Mouse (Mus musculus) adrenal gland, adult 18-20 months (tissue): ENCODE measurements around the gene Scand1. TPM values are rescaled to one million over a fixed set of nuclear protein-coding genes. Genes with fewer than 3 reads are reported as not detected.
A peak's percentile ranks its signal among the peaks of the same experiment; 100 is the strongest.

Source experiments
- DNase-seq, 2 experiments: peaks; one replicate each; pipeline ENCODE4 v3.0.0; 2021 to 2022; ENCODE audit warnings: low spot score in 2 of 2
- total RNA-seq, 2 experiments: library from RNA; stranded (reverse); gene quantifications; 1 replicate in 1 of 2; 2 replicates in 1 of 2; pipeline ENCODE4 v1.2.3; 2021

Scand1 gene
- total RNA-seq, 2 experiments from 2014 or later, result 102 to 113 TPM

- no peak for DNase-seq
These were observed 2.6 kb downstream of the Scand1 start for GRCm38 (mm10) chr2:156309948-156310347.

GRCm38 (mm10) chr2:156307261-156307660 lies 5.2 kb downstream of the Scand1 start:
- DNase-seq, result no peak

- DNase-seq, result no peak
These were observed 6.7 kb downstream of the Scand1 start for GRCm38 (mm10) chr2:156305818-156306217.

GRCm38 (mm10) chr2:156304351-156304750 lies 8.2 kb downstream of the Scand1 start:
- DNase-seq, result no peak

- DNase-seq, result no peak
These were observed 10.4 kb downstream of the Scand1 start for GRCm38 (mm10) chr2:156302063-156302462.

- DNase-seq, result no peak
These were observed 14.0 kb downstream of the Scand1 start for GRCm38 (mm10) chr2:156298458-156298857.

GRCm38 (mm10) chr2:156297653-156298052 lies 14.9 kb downstream of the Scand1 start:
- DNase-seq, result no peak

GRCm38 (mm10) chr2:156296190-156296589 lies 16.3 kb downstream of the Scand1 start:
- DNase-seq, result no peak

- DNase-seq, result no peak
These were observed 16.9 kb downstream of the Scand1 start for GRCm38 (mm10) chr2:156295601-156296063.

GRCm38 (mm10) chr2:156291998-156292397 lies 20.5 kb downstream of the Scand1 start:
- DNase-seq, result no peak

- no peak for DNase-seq
These were observed 22.8 kb downstream of the Scand1 start for GRCm38 (mm10) chr2:156289552-156290160.

- DNase-seq, result no peak
These were observed 24.3 kb downstream of the Scand1 start for GRCm38 (mm10) chr2:156288222-156288621.

GRCm38 (mm10) chr2:156286733-156287132 lies 25.8 kb downstream of the Scand1 start:
- no peak for DNase-seq

- DNase-seq, result no peak
These were observed 27.3 kb downstream of the Scand1 start for GRCm38 (mm10) chr2:156285161-156285560.

GRCm38 (mm10) chr2:156281227-156281626 lies 31.3 kb downstream of the Scand1 start:
- no peak for DNase-seq

GRCm38 (mm10) chr2:156278226-156279017 lies 34.1 kb downstream of the Scand1 start:
- peak; percentile 65 to 72 for DNase-seq

- no peak for DNase-seq
These were observed 40.0 kb downstream of the Scand1 start for GRCm38 (mm10) chr2:156272553-156272952.

- DNase-seq, result no peak
These were observed 44.9 kb downstream of the Scand1 start for GRCm38 (mm10) chr2:156267636-156268035.

GRCm38 (mm10) chr2:156263204-156263893 lies 49.2 kb downstream of the Scand1 start:
- no peak for DNase-seq
